Mouse (Mus musculus) CH12.LX (cell line): Measurements from ENCODE around the gene Soga1. TPM values are rescaled to one million over a fixed set of nuclear protein-coding genes. Genes with fewer than 3 reads are reported as not detected.

Experiments
- DNase-seq: peaks from one replicate; pipeline ENCODE4 v3.0.0-alpha.2; 2013; ENCODE audit errors: extremely low read depth
- H3K27ac ChIP-seq: 2 replicates; pipeline ENCODE4 v1.5.1; 2012; ENCODE audit warnings: low read depth, mild to moderate bottlenecking, control low read depth, moderate library complexity; ENCODE audit not compliant: insufficient read depth
- H3K27me3 ChIP-seq: replicated peaks from 2 replicates; pipeline ENCODE3; 2012; ENCODE audit warnings: inconsistent platforms
- H3K36me3 ChIP-seq, 2 experiments: replicated peaks in 1 of 2; 2 replicates each; pipeline versions ENCODE3 to v1.6.1; 2012; ENCODE audit warnings: inconsistent platforms in 1 of 2, low read length in 1 of 2, mild to moderate bottlenecking in 1 of 2, mixed read lengths in 1 of 2, moderate library complexity in 1 of 2; ENCODE audit not compliant: control insufficient read depth in 1 of 2, insufficient read depth in 1 of 2
- H3K4me1 ChIP-seq, 2 experiments: 2 replicates each; pipeline ENCODE4 v1.6.1; 2012; ENCODE audit warnings: inconsistent platforms in 1 of 2, moderate library complexity in 1 of 2; ENCODE audit not compliant: insufficient read depth in 2 of 2, control insufficient read depth in 1 of 2
- H3K4me2 ChIP-seq: 2 replicates; pipeline ENCODE4 v1.6.1; 2012; ENCODE audit warnings: low read depth, mild to moderate bottlenecking, control low read depth; ENCODE audit not compliant: poor library complexity, insufficient read depth, severe bottlenecking
- H3K4me3 ChIP-seq, 3 experiments: fragments of 150-350 bp in 1 of 3; sonication (generic) in 1 of 3; replicated peaks in 1 of 3; 2 replicates each; pipeline versions ENCODE3 to v1.5.1; 2011 to 2012; ENCODE audit warnings: low read depth in 2 of 3, low read length in 2 of 3, mild to moderate bottlenecking in 2 of 3, moderate library complexity in 2 of 3, control low read depth in 1 of 3, improper control_type of control experiment in 1 of 3, inconsistent platforms in 1 of 3, mixed read lengths in 1 of 3; ENCODE audit not compliant: poor library complexity in 1 of 3
- H3K79me2 ChIP-seq: replicated peaks from 2 replicates; pipeline ENCODE4 v1.6.1; 2012; ENCODE audit warnings: mild to moderate bottlenecking, moderate library complexity; ENCODE audit not compliant: control insufficient read depth, poor library complexity, insufficient read depth, severe bottlenecking; ENCODE audit errors: extremely low read depth
- H3K9ac ChIP-seq: 2 replicates; pipeline ENCODE4 v1.6.1; 2012; ENCODE audit warnings: low read depth, mild to moderate bottlenecking, control low read depth, moderate library complexity; ENCODE audit not compliant: insufficient read depth
- H3K9me3 ChIP-seq: replicated peaks from 2 replicates; pipeline ENCODE3; 2012; ENCODE audit warnings: low read length, inconsistent platforms, mixed read lengths
- BHLHE40 ChIP-seq: IDR thresholded peaks from 2 replicates; pipeline ENCODE4 v1.6.1; 2011; ENCODE audit warnings: mild to moderate bottlenecking, low read depth, low read length, improper control_type of control experiment
- CHD1 ChIP-seq: IDR thresholded peaks from 2 replicates; pipeline ENCODE4 v1.6.1; 2012; ENCODE audit warnings: low read depth, low read length, improper control_type of control experiment, inconsistent platforms
- CHD2 ChIP-seq: IDR thresholded peaks from 2 replicates; pipeline ENCODE4 v1.6.1; 2011; ENCODE audit warnings: low read length, improper control_type of control experiment
- CTCF ChIP-seq, 2 experiments: IDR thresholded peaks in 1 of 2; conservative IDR thresholded peaks in 1 of 2; 2 replicates each; pipeline ENCODE4 v1.5.1; 2011 to 2012; ENCODE audit warnings: low read depth in 2 of 2, low read length in 2 of 2, improper control_type of control experiment in 1 of 2, inconsistent platforms in 1 of 2, mild to moderate bottlenecking in 1 of 2, moderate library complexity in 1 of 2
- E2F4 ChIP-seq: IDR thresholded peaks from 2 replicates; pipeline ENCODE4 v1.6.1; 2011; ENCODE audit warnings: low read depth, low read length, improper control_type of control experiment; ENCODE audit not compliant: insufficient replicate concordance
- ELF1 ChIP-seq: IDR thresholded peaks from 2 replicates; pipeline ENCODE4 v1.6.1; 2014; ENCODE audit warnings: low read depth, mild to moderate bottlenecking, inconsistent platforms, low read length, improper control_type of control experiment
- EP300 ChIP-seq: IDR thresholded peaks from 2 replicates; pipeline ENCODE4 v1.6.1; 2011; ENCODE audit warnings: low read length, improper control_type of control experiment
- ETS1 ChIP-seq: conservative IDR thresholded peaks from 2 replicates; pipeline ENCODE4 v1.6.1; 2012; ENCODE audit warnings: low read depth, mild to moderate bottlenecking, inconsistent platforms, low read length, improper control_type of control experiment, moderate library complexity
- GABPA ChIP-seq: IDR thresholded peaks from 2 replicates; pipeline ENCODE4 v1.6.1; 2012; ENCODE audit warnings: low read depth, low read length, improper control_type of control experiment, inconsistent platforms; ENCODE audit not compliant: insufficient replicate concordance
- HCFC1 ChIP-seq: IDR thresholded peaks from 2 replicates; pipeline ENCODE4 v1.6.1; 2012; ENCODE audit warnings: low read depth, mild to moderate bottlenecking, inconsistent platforms, low read length, improper control_type of control experiment
- IRF4 ChIP-seq: IDR thresholded peaks from 2 replicates; pipeline ENCODE4 v1.6.1; 2014; ENCODE audit warnings: low read depth, mild to moderate bottlenecking, inconsistent platforms, low read length, improper control_type of control experiment
- JUN ChIP-seq: IDR thresholded peaks from 2 replicates; pipeline ENCODE4 v1.6.1; 2011; ENCODE audit warnings: low read depth, mild to moderate bottlenecking, low read length, improper control_type of control experiment, moderate library complexity; ENCODE audit not compliant: insufficient read depth
- MAFK ChIP-seq: IDR thresholded peaks from 2 replicates; pipeline ENCODE4 v1.6.1; 2011; ENCODE audit warnings: low read length, improper control_type of control experiment; ENCODE audit not compliant: insufficient replicate concordance
- MAX ChIP-seq: IDR thresholded peaks from 2 replicates; pipeline ENCODE4 v1.6.1; 2011; ENCODE audit warnings: low read length, improper control_type of control experiment
- MXI1 ChIP-seq: IDR thresholded peaks from 2 replicates; pipeline ENCODE4 v1.6.1; 2011; ENCODE audit warnings: mild to moderate bottlenecking, low read depth, low read length, improper control_type of control experiment
- NELFE ChIP-seq: IDR thresholded peaks from 2 replicates; pipeline ENCODE4 v1.6.1; 2011; ENCODE audit warnings: low read depth, low read length, improper control_type of control experiment
- NRF1 ChIP-seq: IDR thresholded peaks from 2 replicates; pipeline ENCODE4 v1.6.1; 2014; ENCODE audit warnings: low read depth, mild to moderate bottlenecking, inconsistent platforms, low read length, improper control_type of control experiment, moderate library complexity
- PAX5 ChIP-seq: IDR thresholded peaks from 2 replicates; pipeline ENCODE4 v1.6.1; 2012; ENCODE audit warnings: low read length, inconsistent platforms, mixed read lengths
- POLR2A ChIP-seq: IDR thresholded peaks from 2 replicates; pipeline ENCODE4 v1.6.1; 2011; ENCODE audit warnings: low read depth, mild to moderate bottlenecking, improper control_type of control experiment, low read length
- POLR2AphosphoS2 ChIP-seq: IDR thresholded peaks from 2 replicates; pipeline ENCODE4 v1.6.1; 2011; ENCODE audit warnings: low read depth, low read length, improper control_type of control experiment
- RAD21 ChIP-seq: IDR thresholded peaks from 2 replicates; pipeline ENCODE4 v1.6.1; 2011; ENCODE audit warnings: low read depth, mild to moderate bottlenecking, low read length, improper control_type of control experiment, moderate library complexity
- RCOR1 ChIP-seq: conservative IDR thresholded peaks from 2 replicates; pipeline ENCODE4 v1.6.1; 2012; ENCODE audit warnings: low read depth, mild to moderate bottlenecking, inconsistent platforms, low read length, improper control_type of control experiment
- SIN3A ChIP-seq: IDR thresholded peaks from 2 replicates; pipeline ENCODE4 v1.6.1; 2012; ENCODE audit warnings: low read length, improper control_type of control experiment, inconsistent platforms
- SMC3 ChIP-seq: IDR thresholded peaks from 2 replicates; pipeline ENCODE4 v1.6.1; 2011; ENCODE audit warnings: low read depth, low read length, improper control_type of control experiment
- TCF12 ChIP-seq: IDR thresholded peaks from 2 replicates; pipeline ENCODE4 v1.6.1; 2014; ENCODE audit warnings: low read depth, mild to moderate bottlenecking, inconsistent platforms, low read length, improper control_type of control experiment
- UBTF ChIP-seq: IDR thresholded peaks from 2 replicates; pipeline ENCODE4 v1.6.1; 2012; ENCODE audit warnings: low read depth, mild to moderate bottlenecking, inconsistent platforms, low read length, improper control_type of control experiment, moderate library complexity
- USF1 ChIP-seq: IDR thresholded peaks from 2 replicates; pipeline ENCODE4 v1.6.1; 2014; ENCODE audit warnings: low read depth, mild to moderate bottlenecking, inconsistent platforms, low read length, improper control_type of control experiment
- USF2 ChIP-seq: conservative IDR thresholded peaks from 2 replicates; pipeline ENCODE4 v1.6.1; 2011; ENCODE audit warnings: low read depth, low read length, improper control_type of control experiment
- ZC3H11A ChIP-seq: IDR thresholded peaks from 2 replicates; pipeline ENCODE4 v1.6.1; 2012; ENCODE audit warnings: low read depth, mild to moderate bottlenecking, inconsistent platforms, low read length, improper control_type of control experiment
- ZKSCAN1 ChIP-seq: IDR thresholded peaks from 2 replicates; pipeline ENCODE4 v1.6.1; 2012; ENCODE audit warnings: low read depth, inconsistent platforms, low read length, improper control_type of control experiment, borderline replicate concordance
- ZNF384 ChIP-seq: IDR thresholded peaks from 2 replicates; pipeline ENCODE4 v1.6.1; 2012; ENCODE audit warnings: low read depth, low read length, improper control_type of control experiment, inconsistent platforms
- dilution Hi-C: fragments of 300-500 bp; cut with MboI; formaldehyde crosslinking; loops from 2 replicates; pipeline ENCODE4 v1.14.3; 2020; ENCODE audit warnings: low sequenced_read_pairs; ENCODE audit not compliant: extremely low pct_unique_long_range_greater_than_20kb, extremely low pct_ligation_motif_present
- in situ Hi-C: fragments of 300-500 bp; cut with MboI; formaldehyde crosslinking; loops from 3 replicates; pipeline ENCODE4 v1.14.3; 2019; ENCODE audit warnings: low sequenced_read_pairs, low pct_ligation_motif_present, low pct_unique_long_range_greater_than_20kb, mixed read lengths
- polyA plus RNA-seq: library from polyadenylated mRNA; unstranded; fragments of >175 nt; gene quantifications from 2 replicates; pipeline ENCODE4 v1.2.1, GENCODE M21; 2012; ENCODE audit warnings: low read depth; ENCODE audit not compliant: insufficient read length
- total RNA-seq, 2 experiments: library from RNA; depleted of rRNA; stranded (reverse); fragments of 300-350 nt in 1 of 2; fragments of >200 nt in 1 of 2; gene quantifications; 2 replicates each; pipeline ENCODE4 v1.2.3; 2012 to 2014

Soga1 gene
- total and polyA plus RNA-seq, 3 experiments: 0.39 to 2.0 (median 2.0) TPM

DNA sequence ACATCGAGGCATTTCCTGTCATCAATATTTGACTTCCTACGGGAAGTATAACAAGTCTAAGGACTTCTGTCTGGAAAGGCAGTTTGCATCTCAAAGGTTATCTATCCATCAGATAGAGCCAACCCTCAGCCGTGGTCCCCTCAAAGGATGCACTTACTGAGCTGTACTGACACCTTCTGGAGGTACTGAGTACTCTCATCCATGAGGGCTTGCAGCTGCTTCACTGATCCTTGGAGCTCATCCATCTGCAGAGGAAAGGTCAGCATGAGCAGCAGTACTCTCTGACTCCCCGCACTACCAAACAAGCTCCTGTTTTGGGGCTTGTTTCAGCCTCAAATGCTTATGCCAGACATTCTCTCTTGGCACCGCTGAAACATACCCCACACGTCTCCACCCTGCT, 82.5 kb downstream of the Soga1 start:
- Histone ChIP-seq H3K4me2 (no peak overlapping the region), H3K79me2 (no peaks in the 10 kb centered on the region), H3K27ac (no peak overlapping the region), H3K9ac (no peak overlapping the region), H3K27me3 (no peaks in the 10 kb centered on the region), H3K36me3 (peaks cover 44 to 74% of the 10 kb centered on the region in 2 experiments)
- TF ChIP-seq SMC3 (peak; percentile 54), CHD1 (no peak), USF1 (no peak), RAD21 (peak; percentile 68), EP300 (no peak), CTCF (conservative IDR thresholded peaks at IDR 0.05 in 1 of 2, IDR thresholded peaks at IDR 0.05 in 1 of 2; ENCODE audit: low read depth in 2 of 2, low read length in 2 of 2) (peak in 1 of 2 experiments; percentile 68; a peak in 2 of 4 replicates)
- TF ChIP-seq, all 38 proteins: peak for 3
- Histone ChIP-seq H3K4me3 (no peak overlapping the region), H3K4me1 (peaks cover 0 to 4% of the 10 kb centered on the region in 2 experiments; a peak in 1 of 4 replicates), H3K9me3 (no peaks in the 10 kb centered on the region)
- dilution Hi-C loops (no loop called here), in situ Hi-C loops (loop anchor here (5.0 kb wide), 1 partner anchor 119 kb away; no protein-coding TSS in a partner anchor)
- peak; percentile 34 for DNase-seq

DNA sequence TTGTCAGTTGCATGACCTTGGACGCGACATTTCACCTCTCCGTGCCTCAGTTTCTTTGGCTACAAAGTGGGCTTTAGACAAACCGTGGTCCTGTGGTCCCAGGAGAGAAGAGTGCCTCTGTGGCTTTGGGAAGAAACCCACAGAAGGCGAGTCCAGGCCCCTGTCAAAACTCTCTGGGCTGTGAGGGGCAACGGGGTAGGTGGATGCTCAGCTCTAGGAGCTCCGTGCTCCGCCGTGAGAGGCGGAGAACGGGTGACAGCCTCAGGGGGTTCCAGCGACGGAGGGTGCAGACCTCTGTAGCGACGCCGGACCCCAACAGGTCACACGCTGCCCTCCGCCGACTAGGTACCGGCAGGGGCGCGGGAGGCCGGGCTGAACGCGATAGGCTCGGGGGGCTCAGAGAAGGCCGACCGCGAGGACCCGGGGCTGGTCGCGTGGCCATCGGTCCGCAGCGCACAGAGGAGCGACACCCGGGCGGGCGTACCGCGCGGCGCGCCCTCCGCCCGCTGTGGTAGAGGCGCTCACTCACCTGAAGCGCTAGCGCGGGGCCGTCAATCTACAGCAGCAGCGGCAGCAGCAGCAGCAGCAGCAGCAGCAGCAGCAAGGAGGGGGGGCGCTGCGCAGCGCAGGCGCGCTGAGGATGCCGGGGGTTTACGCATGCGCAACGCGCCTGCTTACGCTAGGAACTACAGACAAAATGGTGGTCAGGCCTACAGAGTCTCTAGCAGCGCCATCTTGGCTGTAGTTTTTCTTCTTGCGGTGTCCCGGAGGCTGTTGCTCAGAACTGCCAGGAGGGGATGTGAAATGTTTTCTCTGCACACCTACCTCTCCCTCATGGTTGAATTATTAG, 87.4 kb downstream of the Soga1 start, which contains the start of gene Ndrg3:
Gene Ndrg3 (minus strand): TSS at position 587 of the 850 bp plus-strand sequence.
- H3K79me2 ChIP-seq: no peaks in the 10 kb centered on the region; the same call in 1 of the 2 replicates
- H3K27ac ChIP-seq: no peak within 1 kb of the TSS
- dilution Hi-C loops (no loop called here), in situ Hi-C loops (no loop called here)
- no peaks in the 10 kb centered on the region for H3K9me3 ChIP-seq
- peak within 1 kb of the TSS; percentile 42 for H3K9ac ChIP-seq
- peak within 1 kb of the TSS; percentile 90 for H3K4me2 ChIP-seq
- H3K36me3 ChIP-seq: peaks cover 21 to 30% of the 10 kb centered on the region in 2 experiments
- peak; percentile 97 for DNase-seq
- no peaks in the 10 kb centered on the region for H3K27me3 ChIP-seq
- H3K4me3 ChIP-seq: peak within 1 kb of the TSS; percentile 71 to 88 (median 82)
- H3K4me1 ChIP-seq: peaks cover 0 to 13% of the 10 kb centered on the region in 2 experiments; a peak in 2 of 4 replicates
- TF ChIP-seq POLR2A (peak; percentile 54; the same call in 1 of the 2 replicates), IRF4 (peak; percentile 50; the same call in 1 of the 2 replicates), ZC3H11A (no peak), MAFK (no peak), CHD2 (no peak), USF1 (no peak), SIN3A (peak; percentile 21; the same call in 1 of the 2 replicates), E2F4 (no peak), USF2 (no peak), UBTF (peak; percentile 45; the same call in 1 of the 2 replicates), ZKSCAN1 (no peak), TCF12 (peak; percentile 65), ETS1 (no peak), CHD1 (no peak), JUN (no peak), GABPA (peak; percentile 9; the same call in 1 of the 2 replicates), ZNF384 (no peak), POLR2AphosphoS2 (no peak; the same call in 1 of the 2 replicates), PAX5 (no peak), EP300 (no peak), MAX (no peak; the same call in 1 of the 2 replicates), HCFC1 (peak; percentile 95), MXI1 (peak; percentile 47; the same call in 1 of the 2 replicates), ELF1 (peak; percentile 63), NELFE (peak; percentile 74), RCOR1 (peak; percentile 93; the same call in 1 of the 2 replicates), NRF1 (peak; percentile 94), BHLHE40 (no peak)
